Mouse (Mus musculus) liver, embryonic 14.5 days (tissue): ENCODE measurements around the gene Atxn10.

Experiments used
- CTCF ChIP-seq: IDR thresholded peaks from 2 replicates; pipeline ENCODE4 v1.5.1; 2016; ENCODE audit warnings: antibody characterized with exemption, low read depth, control low read depth
- EP300 ChIP-seq: IDR thresholded peaks from 2 replicates; pipeline ENCODE4 v1.6.1; 2016; ENCODE audit warnings: antibody characterized with exemption, low read depth

DNA sequence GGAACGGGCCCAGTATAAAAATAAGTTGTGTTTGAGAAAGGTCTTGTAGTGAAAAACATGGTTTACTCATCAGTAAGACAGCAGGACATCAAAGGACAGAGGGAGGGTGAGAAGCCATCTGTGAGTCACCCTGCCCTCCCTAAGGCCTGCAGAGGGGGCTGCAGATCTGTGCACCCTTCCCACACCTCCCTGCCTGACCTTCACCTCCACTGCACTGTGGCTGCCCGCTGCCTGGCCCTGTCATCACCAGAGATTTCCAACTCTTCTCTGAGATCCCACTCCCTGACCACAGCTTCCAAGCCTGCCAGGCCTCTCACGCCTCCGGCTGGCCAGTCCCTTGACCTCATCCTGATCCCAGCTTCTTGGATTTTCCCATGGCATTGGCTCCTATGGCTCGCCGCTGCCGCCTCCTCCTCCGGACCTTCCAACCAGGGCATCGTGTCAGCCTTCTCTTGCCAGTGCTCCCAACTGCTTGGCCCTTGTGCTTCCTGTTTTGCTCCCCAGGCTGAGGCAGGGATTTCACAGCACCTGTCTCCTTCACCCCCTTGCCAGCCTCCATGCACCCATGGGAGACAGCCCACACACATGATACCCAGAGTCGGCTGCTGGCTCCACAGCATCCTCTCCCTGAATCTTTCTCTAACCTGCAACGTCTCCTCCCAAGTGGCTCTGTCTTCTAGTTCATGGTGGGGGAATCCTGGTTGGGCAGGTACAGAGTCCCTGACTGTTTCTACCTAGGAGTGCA lies 15.9 kb upstream of the Atxn10 start:
- no peak for TF ChIP-seq EP300
- peak; percentile 14; the same call in 1 of the 2 replicates for TF ChIP-seq CTCF
